Mouse (Mus musculus) R1 (cell line): ENCODE measurements at regions not wholly inside any gene's neighbourhood (a gene's known extent, or its start where the extent isn't known, plus 50 kb on each side); places are given as distances from the start of the nearest gene placed in this dataset.

Experiments
- DNase-seq: peaks from one replicate; pipeline ENCODE4 v3.0.0-alpha.2; 2018; ENCODE audit warnings: low read depth, low spot score

DNA sequence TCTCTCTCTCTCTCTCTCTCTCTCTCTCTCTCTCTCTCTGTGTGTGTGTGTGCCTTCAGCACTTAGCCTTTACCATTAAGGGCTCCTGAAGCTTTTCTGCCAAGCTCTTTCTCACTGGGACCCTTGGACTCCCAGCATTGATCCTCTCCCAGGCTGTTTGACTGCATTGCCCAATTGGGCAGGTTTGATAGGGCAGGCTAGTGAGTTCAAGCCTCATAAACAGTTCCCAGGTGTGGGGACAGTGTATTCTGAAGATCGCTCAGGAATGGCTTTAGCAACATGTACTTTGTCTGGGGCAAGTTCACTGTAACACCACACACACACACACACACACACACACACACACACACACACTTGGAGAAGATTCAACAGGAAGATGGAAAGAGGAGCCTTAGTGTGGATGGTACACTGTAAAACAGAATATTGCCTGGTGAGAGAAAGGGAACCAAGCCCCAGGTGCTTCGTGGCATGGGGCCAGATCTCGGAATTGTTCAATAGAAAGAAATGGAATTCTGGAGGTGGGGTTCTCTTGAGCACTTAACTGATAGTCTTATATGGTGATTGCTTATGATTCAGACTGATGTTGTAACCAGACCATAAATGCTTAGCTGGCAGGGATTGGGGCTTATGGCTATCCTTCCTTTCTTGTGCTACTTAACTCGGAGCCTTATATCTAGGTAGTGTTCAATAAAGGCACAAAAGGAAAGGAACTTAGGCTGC is 229.5 kb downstream of the 4933412E24Rik start:
- DNase-seq: no peak

DNA sequence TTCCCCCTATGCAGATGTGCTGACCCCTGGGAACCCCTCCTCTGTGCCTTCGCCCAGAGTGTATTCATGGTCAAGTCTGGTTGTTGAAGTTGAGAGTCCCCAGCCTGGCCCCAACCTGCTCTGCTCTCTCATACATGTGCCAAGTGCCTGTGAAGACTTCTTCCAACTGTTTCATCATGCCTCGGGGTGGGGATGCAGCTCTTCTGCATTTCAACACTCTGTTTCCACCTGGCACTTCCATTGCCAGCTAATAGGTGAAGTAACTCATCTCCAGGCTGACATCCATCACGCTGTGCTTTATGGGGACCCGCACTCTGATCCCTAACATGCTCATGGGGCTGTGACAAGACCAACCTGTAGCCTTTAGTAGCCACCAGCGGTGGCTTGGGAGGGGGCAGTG is 230.4 kb downstream of the 4933412E24Rik start:
- no peak for DNase-seq

DNA sequence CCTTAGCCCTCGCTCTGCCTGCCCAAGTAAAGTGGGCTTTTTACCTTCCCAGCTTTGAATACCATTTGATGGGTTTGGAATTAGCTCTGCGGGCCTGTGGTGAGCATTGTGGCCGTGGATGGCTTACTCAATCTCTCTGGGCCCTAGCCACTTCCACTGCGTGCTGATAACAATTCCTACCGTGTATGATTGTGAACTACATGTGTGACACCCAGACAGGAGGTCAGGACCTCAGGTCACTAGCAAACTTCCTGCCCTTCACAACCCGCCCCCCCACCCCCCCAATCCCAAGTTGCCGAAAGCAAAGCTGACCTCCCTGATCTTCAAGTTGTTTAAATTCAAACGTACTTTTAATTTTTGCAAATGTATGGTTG is 231.9 kb downstream of the 4933412E24Rik start:
- DNase-seq: no peak

- DNase-seq: peak; percentile 21
Observed at GRCm38 (mm10) chr15:59783782-59784555, 232.4 kb downstream of the 4933412E24Rik start.

DNA sequence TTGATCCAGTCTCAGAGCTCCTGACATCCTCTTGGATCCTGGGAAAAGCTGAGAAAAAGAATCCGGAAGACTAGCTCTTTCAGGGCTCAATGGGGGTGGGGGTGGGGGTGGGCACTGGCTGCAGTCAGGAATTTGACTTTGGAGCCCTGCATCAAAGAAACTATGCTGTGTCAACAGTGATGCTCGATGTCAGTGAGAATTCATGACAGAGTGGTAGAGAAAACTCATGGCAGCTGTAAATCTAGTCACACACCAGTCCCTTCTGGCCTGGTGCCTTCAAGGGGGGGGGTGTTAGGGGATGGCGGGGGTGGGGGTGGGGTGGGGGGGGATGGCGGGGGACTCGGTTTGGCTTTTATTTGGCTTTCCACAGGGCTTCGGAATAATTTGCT is 233.0 kb downstream of the 4933412E24Rik start:
- DNase-seq: no peak

DNA sequence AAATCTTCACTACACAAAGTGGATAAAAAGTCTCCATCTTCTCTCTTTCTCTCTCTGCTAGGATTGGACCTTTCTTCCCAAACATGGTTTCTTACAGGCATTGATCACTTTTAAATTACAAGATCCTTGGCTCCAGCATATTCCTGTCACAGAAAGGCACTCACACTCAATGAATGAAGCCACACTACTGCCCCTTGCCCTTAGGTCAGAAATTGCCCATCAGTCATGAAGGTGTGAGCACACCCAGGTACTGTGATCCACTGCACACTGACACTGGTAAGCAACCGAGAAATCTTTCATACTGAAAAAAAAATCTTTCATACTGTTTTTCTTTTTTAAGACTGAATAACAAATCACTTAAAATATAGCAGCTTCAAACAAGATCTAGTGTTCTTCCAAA is 235.9 kb downstream of the 4933412E24Rik start:
- DNase-seq: no peak

GRCm38 (mm10) chr15:59777307-59777871 is 239.0 kb downstream of the 4933412E24Rik start:
- no peak for DNase-seq

- no peak for DNase-seq
Observed at GRCm38 (mm10) chr15:59775781-59776180, 240.6 kb downstream of the 4933412E24Rik start.

DNA sequence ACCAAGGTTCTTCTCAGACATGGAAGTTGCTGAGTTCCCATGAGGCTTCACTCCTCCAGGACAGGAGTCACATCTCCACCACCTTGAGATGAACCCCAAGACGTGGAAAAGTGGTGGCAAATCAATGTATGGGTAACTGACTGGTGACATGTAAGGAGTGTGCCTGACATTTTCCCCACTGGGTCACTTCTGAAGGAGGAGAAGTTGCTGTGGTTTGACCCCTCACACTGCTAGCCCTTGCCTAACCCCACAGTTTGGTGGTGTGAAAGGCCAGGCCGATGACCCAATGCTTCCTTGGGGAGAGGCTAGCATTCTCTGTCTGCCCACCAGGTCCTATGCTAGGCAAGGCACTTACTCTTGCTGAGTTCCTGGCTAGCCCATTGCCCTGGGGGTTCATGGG is 242.4 kb downstream of the 4933412E24Rik start:
- no peak for DNase-seq

DNA sequence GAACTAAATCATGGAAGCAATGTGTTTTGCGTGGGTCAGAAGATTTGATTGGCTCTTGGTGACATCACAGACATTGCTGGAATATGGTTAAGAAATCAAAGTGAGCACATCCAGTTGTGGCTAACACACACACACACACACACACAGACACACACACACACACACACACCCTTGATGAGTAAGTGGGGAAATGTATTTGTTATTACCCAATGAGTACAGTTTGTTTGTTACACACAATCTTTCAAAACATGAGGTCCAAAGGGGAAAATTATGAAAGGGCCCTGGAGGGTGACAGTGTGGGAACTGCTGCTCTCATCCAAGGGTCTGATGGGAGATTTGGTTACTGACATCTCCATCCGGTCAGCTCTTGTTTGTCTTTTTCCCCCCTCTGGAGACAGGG is 243.8 kb downstream of the 4933412E24Rik start:
- DNase-seq: no peak

- DNase-seq: no peak
Observed at GRCm38 (mm10) chr15:59762061-59762460, 254.4 kb downstream of the 4933412E24Rik start.

GRCm38 (mm10) chr15:59760490-59760889 is 255.9 kb downstream of the 4933412E24Rik start:
- DNase-seq: no peak

DNA sequence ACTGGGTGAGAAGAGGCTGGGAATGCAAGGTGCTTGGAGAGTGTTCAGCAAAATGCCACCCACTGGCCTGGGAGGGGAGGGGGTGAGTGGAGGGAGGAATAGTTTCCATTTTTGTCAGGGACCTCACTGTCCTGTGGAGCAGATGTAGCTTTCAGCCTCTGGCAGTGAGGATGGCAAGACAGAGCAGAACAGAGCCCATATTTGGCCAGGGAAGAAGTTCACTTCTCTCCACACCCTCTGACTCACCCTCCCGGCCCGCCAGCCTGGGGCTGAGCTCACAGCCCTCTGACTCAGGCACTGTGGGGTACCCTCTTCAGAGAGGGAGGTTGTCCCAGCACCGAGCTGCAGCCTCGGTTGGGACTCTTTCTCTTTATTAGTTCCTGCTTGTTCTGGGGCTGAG is 256.8 kb downstream of the 4933412E24Rik start:
- no peak for DNase-seq

DNA sequence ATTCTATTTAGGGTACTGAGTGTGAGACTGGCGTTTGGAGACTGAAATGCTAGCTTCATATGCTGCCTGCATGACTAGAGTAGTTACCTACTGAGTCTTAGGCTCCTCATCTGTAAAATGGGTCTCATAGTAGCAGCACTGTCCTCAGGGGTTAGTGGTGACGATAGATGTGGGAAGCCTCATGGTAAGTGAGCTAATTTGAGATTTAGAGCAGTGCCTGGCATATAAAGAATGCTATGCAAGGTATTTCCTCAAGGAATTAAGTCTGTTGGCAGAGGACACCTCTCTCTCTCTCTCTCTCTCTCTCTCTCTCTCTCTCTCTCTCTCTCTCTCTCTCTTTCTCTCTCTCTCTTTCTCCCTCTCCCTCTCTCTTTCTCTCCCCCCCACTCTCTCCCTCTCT is 257.4 kb downstream of the 4933412E24Rik start:
- DNase-seq: no peak

- DNase-seq: no peak
Observed at GRCm38 (mm10) chr15:59756141-59756540, 260.3 kb downstream of the 4933412E24Rik start.

- peak; percentile 28 for DNase-seq
Observed at GRCm38 (mm10) chr15:59754906-59755305, 261.5 kb downstream of the 4933412E24Rik start.

DNA sequence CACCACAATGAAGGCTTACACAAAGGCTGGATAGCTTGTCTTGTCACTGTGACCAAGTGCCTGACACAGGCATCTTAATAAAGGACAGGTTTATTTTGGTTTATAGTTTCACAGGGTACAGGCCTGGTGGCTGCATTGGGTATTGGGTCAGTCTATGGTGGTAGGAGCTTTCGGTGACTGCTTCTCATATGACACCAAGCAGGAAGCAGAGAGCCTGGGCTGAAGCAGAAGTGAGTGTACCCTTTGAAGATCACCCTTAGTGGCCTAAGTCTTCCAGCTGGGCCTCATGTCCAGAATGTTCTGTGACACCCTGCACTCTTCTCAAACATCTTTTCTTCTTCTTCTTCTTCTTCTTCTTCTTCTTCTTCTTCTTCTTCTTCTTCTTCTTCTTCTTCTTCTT is 264.1 kb downstream of the 4933412E24Rik start:
- no peak for DNase-seq

DNA sequence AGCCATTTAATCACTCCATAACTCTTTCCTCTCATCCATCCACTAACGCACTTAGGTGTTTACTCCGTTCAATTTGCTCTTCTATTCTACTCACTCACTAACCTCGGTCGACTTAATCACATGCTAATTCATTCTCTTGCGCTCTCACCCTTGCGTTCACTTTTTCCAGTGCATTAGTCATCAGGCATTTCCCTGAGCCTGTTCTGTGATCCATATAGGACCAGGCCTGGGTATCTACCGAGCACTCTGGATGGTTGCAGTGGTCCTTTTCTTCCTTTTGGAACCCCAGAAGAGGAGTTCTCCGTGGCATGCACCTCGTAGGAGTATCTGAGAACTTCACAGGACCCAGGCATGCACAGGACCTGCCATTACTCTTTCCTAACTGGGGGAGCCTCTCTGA is 270.1 kb downstream of the 4933412E24Rik start:
- DNase-seq: no peak

DNA sequence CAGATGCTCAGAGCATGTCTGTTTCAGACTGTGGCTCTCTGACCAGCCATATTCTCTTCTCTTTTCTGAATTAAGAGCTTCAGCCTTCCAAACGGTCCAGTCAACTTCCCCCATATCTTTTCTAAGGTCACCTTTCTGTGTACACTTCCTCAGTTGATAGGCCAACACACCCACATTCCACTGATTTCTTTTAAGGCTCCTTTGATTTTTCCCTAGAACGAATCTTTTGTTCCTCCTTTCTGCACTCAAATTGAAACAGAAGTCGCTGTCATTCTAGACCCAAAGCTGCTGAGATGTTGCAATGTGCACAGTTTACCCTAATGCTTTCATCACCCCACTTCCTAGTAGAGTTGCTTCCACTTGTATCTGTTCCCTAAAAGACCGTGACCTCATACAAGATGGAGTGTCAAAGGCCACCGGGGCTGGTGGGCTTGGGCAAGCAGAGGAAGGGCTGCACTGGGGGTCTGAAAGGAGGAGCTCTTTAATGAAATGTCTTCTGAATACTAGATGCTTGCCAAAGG is 271.9 kb downstream of the 4933412E24Rik start:
- peak; percentile 68 for DNase-seq

DNA sequence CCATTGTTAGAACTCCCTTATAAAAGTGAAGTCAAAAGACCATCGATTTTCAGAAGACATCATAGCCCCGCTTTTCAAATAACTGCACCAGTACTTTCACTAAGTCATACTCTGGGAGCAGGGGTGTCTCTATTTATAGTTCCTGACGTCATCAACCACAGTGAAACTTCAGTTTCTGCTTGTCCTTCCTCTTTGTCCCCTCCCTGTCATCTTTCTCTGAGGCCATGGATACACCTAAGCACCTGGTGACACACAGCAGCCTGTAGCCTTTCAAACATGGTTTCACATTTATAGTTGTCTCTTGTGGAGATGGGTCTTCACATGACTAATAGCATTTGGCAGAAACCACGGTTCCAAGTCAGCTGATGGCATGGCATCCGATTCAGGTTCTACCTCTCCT is 277.2 kb downstream of the 4933412E24Rik start:
- DNase-seq: no peak

DNA sequence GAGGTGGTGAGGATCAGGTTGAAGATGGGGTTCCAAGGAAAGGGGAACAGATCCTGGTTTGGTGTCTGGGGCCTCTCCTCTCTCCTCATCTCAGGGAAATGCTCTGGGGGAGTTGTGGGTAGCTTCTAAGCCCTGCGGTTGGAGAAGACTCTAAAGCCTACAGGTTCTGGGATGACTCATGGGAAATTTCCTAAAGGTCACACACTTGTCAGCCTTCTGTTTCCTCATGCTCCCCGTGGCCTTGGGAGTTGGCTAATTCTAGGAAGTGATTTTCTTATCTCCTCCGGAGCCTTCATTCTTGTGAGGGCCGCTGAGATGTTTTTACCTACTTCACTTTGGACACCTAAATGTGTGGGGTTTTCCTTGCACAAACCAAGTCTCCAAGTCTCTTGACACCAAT is 279.2 kb downstream of the 4933412E24Rik start:
- no peak for DNase-seq

DNA sequence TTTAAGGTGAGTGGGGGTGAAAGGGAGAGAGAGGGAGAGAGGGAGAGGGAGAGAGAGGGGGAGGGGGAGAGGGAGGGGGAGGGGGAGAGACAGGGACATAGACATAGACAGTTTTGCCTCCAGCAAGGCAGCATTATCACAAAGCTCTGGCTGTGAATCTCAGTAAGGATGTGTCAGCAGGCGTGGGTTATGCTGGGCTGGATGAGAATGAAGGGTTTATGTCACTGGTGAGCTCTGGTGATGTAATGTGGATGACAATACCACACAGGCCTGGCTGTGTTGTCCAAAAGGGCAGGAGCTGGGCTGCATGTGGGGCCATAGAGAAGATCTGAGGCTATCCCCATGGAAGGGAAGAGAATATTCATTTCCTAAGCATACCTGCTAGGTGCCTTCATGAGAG is 282.0 kb downstream of the 4933412E24Rik start:
- DNase-seq: no peak

GRCm38 (mm10) chr15:59733932-59734331 is 282.5 kb downstream of the 4933412E24Rik start:
- DNase-seq: no peak
